Mouse (Mus musculus): ENCODE measurements around the gene Cabp2. TPM values are rescaled to one million over a fixed set of nuclear protein-coding genes. Genes with fewer than 3 reads are reported as not detected.

Cabp2 gene
- polyA plus RNA-seq, 1 experiment from 2014 or later, result not detected

DNA sequence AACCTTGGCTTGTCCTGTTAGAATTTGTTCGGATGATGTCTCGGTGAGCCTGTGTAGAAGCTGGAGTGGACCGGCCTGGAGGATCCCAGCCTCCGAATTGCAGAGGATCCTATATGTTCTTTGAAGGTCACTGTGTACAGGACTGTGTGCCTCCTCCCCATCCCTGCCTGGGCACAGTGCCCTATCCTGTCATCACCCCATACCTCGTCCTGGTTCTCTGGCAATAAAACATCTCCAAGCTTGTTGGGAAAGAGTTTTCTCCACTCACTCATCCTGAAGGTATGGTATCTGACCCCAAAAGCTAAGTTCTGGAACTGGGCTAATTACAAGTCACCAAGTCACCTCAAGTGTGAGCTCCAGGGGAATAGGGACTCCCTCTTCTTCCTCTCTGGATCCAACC lies 5.7 kb downstream of the Cabp2 start:
- Histone ChIP-seq H3K27ac (no peak overlapping the region), H3K27me3 (no peaks in the 10 kb centered on the region; the same call in 1 of the 2 replicates), H3K4me1 (no peaks in the 10 kb centered on the region), H3K4me3 (no peak overlapping the region), H3K36me3 (no peaks in the 10 kb centered on the region), H3K9me3 (no peaks in the 10 kb centered on the region), H3K4me2 (replicated peaks) (no peak overlapping the region), H3K9ac (no peak overlapping the region)
- 87% methylated on average over 5 of the region's 5 CpGs for WGBS
- ATAC-seq (ENCODE audit: low FRiP score, low read depth), result no peak

DNA sequence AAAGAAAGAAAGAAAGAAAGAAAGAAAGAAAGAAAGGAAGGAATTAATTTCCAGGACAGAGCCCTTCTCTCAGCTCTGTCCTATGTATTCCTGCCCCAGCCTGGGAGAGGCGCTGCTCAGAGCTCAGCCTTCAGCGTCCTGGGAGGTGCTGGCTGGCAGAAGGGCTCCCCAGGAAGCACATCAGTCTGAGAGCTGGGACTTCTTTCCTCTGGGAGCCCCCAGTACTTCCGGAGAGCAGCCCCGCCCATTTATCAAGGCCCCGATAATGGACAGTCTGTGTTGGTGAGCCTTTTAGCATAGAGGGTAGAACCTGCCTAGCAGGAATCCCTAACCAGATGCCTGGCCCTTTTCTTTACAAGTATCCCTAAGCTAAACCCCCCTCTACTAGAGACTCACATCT lies 6.8 kb downstream of the Cabp2 start:
- no peak overlapping the region for H3K27ac ChIP-seq
- no peak overlapping the region for H3K4me2 ChIP-seq (replicated peaks)
- WGBS, result 41% methylated on average over 5 of the region's 5 CpGs
- H3K4me1 ChIP-seq, result no peaks in the 10 kb centered on the region
- H3K9me3 ChIP-seq, result no peaks in the 10 kb centered on the region
- no peak for ATAC-seq (ENCODE audit: low FRiP score, low read depth)
- no peaks in the 10 kb centered on the region; the same call in 1 of the 2 replicates for H3K27me3 ChIP-seq
- no peaks in the 10 kb centered on the region for H3K36me3 ChIP-seq
- no peak overlapping the region for H3K4me3 ChIP-seq
- H3K9ac ChIP-seq, result no peak overlapping the region

DNA sequence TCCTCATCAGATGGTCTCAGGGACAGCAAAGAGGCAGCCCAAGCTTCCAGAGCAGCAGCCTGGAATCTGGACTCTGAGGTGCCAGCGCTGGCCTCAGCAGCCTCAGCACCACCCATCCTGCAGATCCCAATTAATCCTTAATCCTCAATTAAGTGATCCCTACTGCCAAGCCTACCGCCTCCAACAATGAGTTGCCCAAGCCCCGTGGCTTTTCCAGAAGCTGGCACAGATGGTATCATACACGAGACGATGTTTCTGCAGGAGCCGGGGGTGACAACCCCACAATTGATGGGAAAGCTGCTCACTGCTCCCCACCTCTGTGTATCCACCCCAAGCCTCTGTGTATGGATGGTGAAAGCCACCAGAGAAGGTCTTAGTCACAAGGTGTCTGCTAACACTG lies 7.8 kb downstream of the Cabp2 start:
- no peak for ATAC-seq (ENCODE audit: low FRiP score, low read depth)
- H3K27ac ChIP-seq, result no peak overlapping the region
- no peaks in the 10 kb centered on the region for H3K4me1 ChIP-seq
- H3K36me3 ChIP-seq, result no peaks in the 10 kb centered on the region
- no peaks in the 10 kb centered on the region; the same call in 1 of the 2 replicates for H3K27me3 ChIP-seq
- no peaks in the 10 kb centered on the region for H3K9me3 ChIP-seq
- no peak overlapping the region for H3K4me3 ChIP-seq
- no peak overlapping the region for H3K4me2 ChIP-seq (replicated peaks)
- H3K9ac ChIP-seq, result no peak overlapping the region
- WGBS, result 78% methylated on average over 6 of the region's 6 CpGs

DNA sequence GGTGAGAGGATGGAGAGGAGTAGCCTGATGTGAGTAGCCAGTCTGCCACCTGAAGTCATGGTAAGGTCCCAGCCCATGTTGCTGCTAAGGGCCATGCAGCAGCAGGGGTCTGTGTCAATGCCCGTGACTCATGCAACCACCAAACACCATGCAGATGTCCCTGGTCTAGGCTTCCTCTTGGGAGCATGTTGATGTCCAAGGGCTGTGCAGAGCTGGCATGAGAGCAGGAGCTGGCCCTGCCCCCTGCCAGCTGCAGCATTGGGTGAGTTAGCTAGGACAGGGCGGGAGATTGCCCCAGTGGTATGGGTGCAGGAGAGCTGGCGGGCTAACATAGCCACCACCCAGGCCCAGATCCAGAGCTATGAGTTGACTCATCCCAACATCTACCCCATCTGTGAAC lies 9.1 kb downstream of the Cabp2 start:
- Histone ChIP-seq H3K9me3 (no peaks in the 10 kb centered on the region), H3K4me3 (no peak overlapping the region), H3K36me3 (no peaks in the 10 kb centered on the region), H3K27me3 (no peaks in the 10 kb centered on the region; the same call in 1 of the 2 replicates), H3K4me2 (replicated peaks) (no peak overlapping the region), H3K9ac (no peak overlapping the region), H3K27ac (no peak overlapping the region), H3K4me1 (no peaks in the 10 kb centered on the region)
- no peak for ATAC-seq (ENCODE audit: low FRiP score, low read depth)
- WGBS, result 91% methylated on average over 3 of the region's 3 CpGs

DNA sequence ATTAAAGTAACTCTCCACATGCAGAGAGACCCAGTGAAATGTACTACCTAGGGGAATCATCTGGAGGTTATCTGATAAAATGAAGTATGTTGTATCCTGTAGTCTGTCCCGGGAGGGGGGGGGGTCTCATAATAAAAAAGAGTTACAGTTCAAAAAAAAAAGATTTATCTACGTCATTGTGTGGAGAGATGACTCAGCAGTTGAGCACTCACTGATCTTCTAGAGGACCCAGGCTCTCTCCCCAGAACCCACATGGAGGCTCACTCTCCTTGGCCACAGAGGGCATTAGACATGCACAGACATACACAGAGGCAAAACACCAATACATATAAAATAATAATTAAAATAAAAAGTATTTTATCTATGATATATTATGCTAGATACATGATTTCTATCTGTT lies 10.0 kb downstream of the Cabp2 start:
- no peak overlapping the region for H3K4me2 ChIP-seq (replicated peaks)
- H3K9me3 ChIP-seq, result no peaks in the 10 kb centered on the region
- H3K27ac ChIP-seq, result no peak overlapping the region
- no peak overlapping the region for H3K9ac ChIP-seq
- H3K27me3 ChIP-seq, result no peaks in the 10 kb centered on the region; the same call in 1 of the 2 replicates
- no peak for ATAC-seq (ENCODE audit: low FRiP score, low read depth)
- WGBS, result 59% methylated on average over 2 of the region's 2 CpGs
- no peaks in the 10 kb centered on the region for H3K36me3 ChIP-seq
- no peak overlapping the region for H3K4me3 ChIP-seq
- H3K4me1 ChIP-seq, result peaks cover 6% of the 10 kb centered on the region

DNA sequence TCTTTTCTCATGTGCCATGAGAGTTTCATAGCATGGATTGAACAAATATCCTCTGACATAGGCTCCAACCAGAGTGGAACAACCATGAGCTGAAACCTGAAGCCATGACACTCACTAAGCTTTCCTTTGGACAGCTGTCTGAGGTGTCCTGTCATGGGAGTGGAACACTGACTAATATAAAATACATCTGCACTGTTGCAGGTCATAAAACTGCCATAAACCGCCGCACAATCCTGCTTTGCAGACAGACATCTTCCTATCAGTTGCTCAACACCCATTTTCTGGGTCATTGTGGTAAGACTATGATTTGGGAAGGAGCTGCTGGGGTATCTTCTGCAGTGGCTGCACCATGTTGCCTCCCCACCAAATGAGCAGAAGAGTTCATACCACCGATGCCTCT lies 11.4 kb downstream of the Cabp2 start:
- WGBS, result 67% methylated on average over 3 of the region's 3 CpGs
- no peak for ATAC-seq (ENCODE audit: low FRiP score, low read depth)
- H3K9ac ChIP-seq, result no peak overlapping the region
- H3K4me1 ChIP-seq, result peaks cover 14% of the 10 kb centered on the region
- no peak overlapping the region for H3K4me3 ChIP-seq
- H3K4me2 ChIP-seq (replicated peaks), result no peak overlapping the region
- H3K9me3 ChIP-seq, result no peaks in the 10 kb centered on the region
- no peaks in the 10 kb centered on the region for H3K36me3 ChIP-seq
- no peaks in the 10 kb centered on the region; the same call in 1 of the 2 replicates for H3K27me3 ChIP-seq
- H3K27ac ChIP-seq, result no peak overlapping the region

DNA sequence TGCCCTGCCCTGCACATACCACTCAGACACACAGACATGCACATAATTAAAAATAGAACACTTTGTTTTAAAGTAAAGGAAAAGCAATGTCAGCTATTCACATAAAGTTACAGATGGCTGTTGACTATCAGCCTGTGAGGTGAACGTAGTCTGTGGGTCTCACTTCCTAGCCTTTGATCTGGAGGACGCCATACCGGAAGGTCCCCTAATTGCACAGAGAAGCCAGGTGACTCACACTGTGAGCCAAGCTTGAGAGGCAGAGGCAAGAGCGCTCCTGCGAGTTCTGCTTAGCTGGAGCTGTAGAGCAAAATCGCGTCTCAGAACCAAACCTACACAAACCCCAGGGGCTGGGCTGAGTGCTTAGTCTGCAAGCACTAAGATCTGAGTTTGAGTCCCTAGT lies 12.4 kb downstream of the Cabp2 start:
- H3K9me3 ChIP-seq, result no peaks in the 10 kb centered on the region
- 42% methylated on average over 7 of the region's 7 CpGs for whole genome bisulfite sequencing
- H3K4me1 ChIP-seq, result peaks cover 22% of the 10 kb centered on the region
- no peak overlapping the region for H3K4me3 ChIP-seq
- no peak overlapping the region for H3K4me2 ChIP-seq (replicated peaks)
- ATAC-seq (ENCODE audit: low FRiP score, low read depth), result no peak
- no peak overlapping the region for H3K27ac ChIP-seq
- H3K9ac ChIP-seq, result no peak overlapping the region
- no peaks in the 10 kb centered on the region for H3K36me3 ChIP-seq
- H3K27me3 ChIP-seq, result no peaks in the 10 kb centered on the region; the same call in 1 of the 2 replicates

DNA sequence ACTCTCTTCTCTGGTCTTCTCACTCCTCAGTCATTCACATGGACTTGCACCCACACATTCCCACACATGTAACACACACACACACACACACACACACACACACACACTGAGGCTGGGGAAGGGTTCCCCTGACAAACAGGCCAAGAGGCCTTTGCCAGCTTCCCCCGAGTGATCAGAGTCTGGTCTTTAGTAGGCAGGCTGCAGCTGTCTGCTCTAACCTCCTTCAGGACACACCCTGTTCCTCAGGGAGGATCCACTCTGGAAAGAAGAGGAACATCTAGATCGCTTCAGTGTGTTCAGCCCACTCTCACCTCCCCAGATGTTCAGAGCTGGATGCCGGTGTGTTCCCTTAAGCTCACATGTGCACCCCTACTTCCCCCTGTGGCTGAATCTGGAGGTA lies 13.0 kb downstream of the Cabp2 start:
- no peak overlapping the region for H3K4me2 ChIP-seq (replicated peaks)
- H3K4me3 ChIP-seq, result no peak overlapping the region
- H3K27me3 ChIP-seq, result peaks cover 3% of the 10 kb centered on the region
- no peak overlapping the region for H3K27ac ChIP-seq
- WGBS, result 74% methylated on average over 3 of the region's 3 CpGs
- H3K9ac ChIP-seq, result no peak overlapping the region
- no peaks in the 10 kb centered on the region for H3K36me3 ChIP-seq
- ATAC-seq (ENCODE audit: low FRiP score, low read depth), result no peak
- peaks cover 26% of the 10 kb centered on the region for H3K4me1 ChIP-seq
- no peaks in the 10 kb centered on the region for H3K9me3 ChIP-seq

DNA sequence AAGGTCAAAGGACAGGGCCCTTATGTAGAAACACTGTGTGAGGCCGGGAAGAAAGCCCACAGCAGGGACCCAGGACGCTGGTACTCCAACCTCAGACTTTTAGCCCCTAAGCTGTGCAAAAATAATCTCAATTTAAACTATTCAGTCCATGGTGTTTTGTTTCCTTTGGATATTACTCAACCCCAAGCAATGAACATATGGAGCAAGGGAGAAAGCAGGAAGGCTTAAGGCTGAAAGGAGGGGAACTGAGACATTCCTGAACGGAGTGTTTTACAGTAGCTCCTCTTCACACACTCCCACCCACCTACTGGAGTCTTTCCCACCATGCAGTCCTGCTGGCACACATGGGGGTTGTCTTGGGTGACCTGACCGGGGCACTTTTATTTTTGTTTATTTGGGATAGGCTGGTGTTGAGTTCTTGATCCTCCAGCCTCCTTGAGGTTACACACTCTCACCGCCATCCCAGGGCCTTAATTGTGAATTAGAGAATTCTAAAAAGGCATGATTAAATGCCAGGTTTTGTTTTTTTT lies 13.5 kb downstream of the Cabp2 start:
- no peak overlapping the region for H3K4me2 ChIP-seq (replicated peaks)
- 81% methylated on average over 5 of the region's 5 CpGs for WGBS
- no peak overlapping the region for H3K9ac ChIP-seq
- peaks cover 31% of the 10 kb centered on the region for H3K4me1 ChIP-seq
- H3K4me3 ChIP-seq, result no peak overlapping the region
- no peaks in the 10 kb centered on the region for H3K9me3 ChIP-seq
- peaks cover 8% of the 10 kb centered on the region for H3K27me3 ChIP-seq
- no peak for ATAC-seq (ENCODE audit: low FRiP score, low read depth)
- no peaks in the 10 kb centered on the region for H3K36me3 ChIP-seq
- no peak overlapping the region for H3K27ac ChIP-seq

DNA sequence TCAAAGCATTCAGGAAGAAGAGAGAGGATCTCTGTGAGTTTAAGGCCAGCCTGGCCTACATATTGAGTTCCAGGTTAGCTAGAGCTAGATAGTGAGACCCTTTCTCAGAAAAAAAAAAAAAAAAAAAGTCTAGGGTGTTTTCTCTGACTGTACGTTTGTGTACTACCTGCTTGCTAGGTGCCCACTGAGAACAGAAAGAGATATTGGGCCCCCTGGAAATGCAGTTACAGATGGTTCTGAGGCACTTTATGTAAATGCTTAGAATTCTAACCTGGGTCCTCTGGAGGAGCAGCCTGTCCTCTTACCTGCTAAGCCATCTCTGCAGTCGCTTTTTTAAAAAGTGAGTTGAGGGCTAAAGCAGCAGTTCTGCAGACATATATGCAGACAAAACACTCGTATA lies 14.4 kb downstream of the Cabp2 start:
- Histone ChIP-seq H3K36me3 (no peaks in the 10 kb centered on the region), H3K4me2 (replicated peaks) (peak overlapping the region; percentile 74; the same call in 1 of the 2 replicates), H3K27ac (no peak overlapping the region), H3K4me3 (no peak overlapping the region), H3K4me1 (peaks cover 40% of the 10 kb centered on the region), H3K9me3 (no peaks in the 10 kb centered on the region), H3K9ac (no peak overlapping the region), H3K27me3 (peaks cover 18% of the 10 kb centered on the region)
- 65% methylated on average over 3 of the region's 3 CpGs for WGBS
- ATAC-seq (ENCODE audit: low FRiP score, low read depth), result no peak

DNA sequence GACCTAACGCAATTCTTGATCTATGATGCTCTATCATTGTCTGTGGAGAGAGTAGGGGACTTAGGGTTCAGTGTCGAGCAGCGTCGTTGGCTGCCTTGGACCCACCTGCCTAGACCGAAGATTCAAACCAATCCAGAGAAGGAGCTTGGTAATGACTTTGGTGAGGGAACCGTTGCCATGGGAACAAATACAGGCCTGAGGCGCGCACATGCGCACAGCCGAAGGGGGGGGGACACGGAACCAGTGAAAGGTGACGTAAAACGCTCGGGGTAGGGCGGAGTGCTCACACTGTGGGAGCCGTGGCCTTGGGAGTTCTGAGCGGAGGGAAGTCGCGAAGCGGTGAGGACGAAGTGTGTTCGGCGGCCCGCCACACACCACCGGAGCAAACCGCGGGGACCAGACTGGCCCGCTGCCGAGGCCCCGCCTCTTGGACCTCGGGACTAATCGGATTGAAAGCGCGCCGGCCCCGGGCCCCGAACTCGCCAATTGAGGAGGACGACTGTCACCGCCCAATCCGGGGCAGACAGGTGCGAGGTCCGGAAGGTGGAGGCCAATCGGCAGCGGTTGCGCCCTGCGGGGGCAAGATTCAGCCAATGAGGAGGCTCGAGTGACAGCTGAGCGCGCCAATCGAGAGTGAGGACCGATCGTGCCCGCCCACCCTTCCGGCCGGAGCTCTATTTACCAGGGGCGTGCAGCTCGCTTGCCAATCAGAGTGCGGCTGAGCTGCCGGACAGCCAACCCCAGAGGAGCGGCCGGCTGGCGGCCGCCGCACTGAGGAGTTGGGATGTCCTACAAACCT lies 15.5 kb downstream of the Cabp2 start, which contains the start of gene Cdk2ap2:
TSS of gene Cdk2ap2 (plus strand) at position 541 of the 799 bp plus-strand sequence.
- Histone ChIP-seq H3K4me2 (replicated peaks) (peak within 1 kb of the TSS; percentile 74), H3K4me1 (peaks cover 49% of the 10 kb centered on the region), H3K9me3 (no peaks in the 10 kb centered on the region), H3K4me3 (peak within 1 kb of the TSS; percentile 56), H3K27ac (peak within 1 kb of the TSS; percentile 52; the same call in 1 of the 2 replicates), H3K36me3 (no peaks in the 10 kb centered on the region), H3K9ac (peak within 1 kb of the TSS; percentile 60), H3K27me3 (peaks cover 28% of the 10 kb centered on the region)
- peak; percentile 94 for ATAC-seq (ENCODE audit: low FRiP score, low read depth)
- WGBS, result under 1% methylated on average over 65 of the region's 65 CpGs

DNA sequence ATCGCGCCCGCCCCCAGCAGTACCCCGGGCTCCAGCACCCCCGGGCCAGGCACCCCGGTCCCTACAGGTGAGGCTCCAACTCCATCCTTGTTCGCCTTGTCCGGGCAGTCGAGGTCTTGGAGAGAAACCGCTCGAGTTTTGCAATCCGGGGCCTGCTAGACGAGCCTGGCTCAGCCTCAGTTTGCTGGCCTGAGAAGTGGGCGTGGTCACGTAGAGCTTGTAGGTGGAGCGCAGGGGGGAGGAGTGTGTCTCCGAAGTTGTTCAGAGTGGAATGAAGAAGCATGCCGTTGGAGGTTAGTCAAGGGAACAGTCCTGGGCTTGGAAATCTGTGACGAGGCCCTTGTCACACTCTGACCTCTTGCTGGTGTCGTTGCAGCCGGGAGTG lies 16.1 kb downstream of the Cabp2 start:
- peak; percentile 49; the same call in 1 of the 2 replicates for ATAC-seq (ENCODE audit: low FRiP score, low read depth)
- Histone ChIP-seq H3K27me3 (peaks cover 34% of the 10 kb centered on the region), H3K36me3 (no peaks in the 10 kb centered on the region), H3K9ac (peak overlapping the region; percentile 57), H3K4me2 (replicated peaks) (peak overlapping the region; percentile 74), H3K9me3 (no peaks in the 10 kb centered on the region), H3K4me1 (peaks cover 49% of the 10 kb centered on the region), H3K27ac (peak overlapping the region; percentile 52; the same call in 1 of the 2 replicates), H3K4me3 (peak overlapping the region; percentile 56)
- 1% methylated on average over 21 of the region's 21 CpGs for WGBS
